Mouse (Mus musculus) intestine, embryonic 15.5 days (tissue): ENCODE measurements at regions not wholly inside any gene's neighbourhood (a gene's known extent, or its start where the extent isn't known, plus 50 kb on each side); places are given as distances from the start of the nearest gene placed in this dataset.

ENCODE experiments used
- ATAC-seq: fragments of 200-750 bp; cut with Nextera tagmentation; 2 replicates; pipeline ENCODE4 v1.8.0; 2017; ENCODE audit warnings: moderate TSS enrichment, moderate library complexity
- H3K27ac ChIP-seq: fragments of 300-500 bp; sonication (generic); 2 replicates; pipeline ENCODE4 v1.5.1; 2015; ENCODE audit warnings: mild to moderate bottlenecking, inconsistent platforms
- H3K27me3 ChIP-seq: fragments of 300-500 bp; sonication (generic); replicated peaks from 2 replicates; pipeline ENCODE4 v1.6.1; 2015; ENCODE audit warnings: inconsistent platforms
- H3K36me3 ChIP-seq: fragments of 300-500 bp; sonication (generic); 2 replicates; pipeline ENCODE4 v1.6.1; 2015; ENCODE audit warnings: inconsistent platforms
- H3K4me1 ChIP-seq: fragments of 300-500 bp; sonication (generic); replicated peaks from 2 replicates; pipeline ENCODE4 v1.6.1; 2015; ENCODE audit warnings: inconsistent platforms
- H3K4me2 ChIP-seq: fragments of 300-500 bp; sonication (generic); replicated peaks from 2 replicates; pipeline ENCODE4 v1.6.1; 2015; ENCODE audit warnings: mild to moderate bottlenecking, inconsistent platforms
- H3K4me3 ChIP-seq: fragments of 300-500 bp; sonication (generic); replicated peaks from 2 replicates; pipeline ENCODE4 v1.5.1; 2015; ENCODE audit warnings: inconsistent platforms
- H3K9ac ChIP-seq: fragments of 300-500 bp; sonication (generic); 2 replicates; pipeline ENCODE4 v1.6.1; 2015; ENCODE audit warnings: inconsistent platforms
- H3K9me3 ChIP-seq: fragments of 300-500 bp; sonication (generic); 2 replicates; pipeline ENCODE4 v1.6.1; 2016; ENCODE audit warnings: inconsistent platforms
- WGBS: fragments of 180-500 bp; shearing (Covaris S2); methylation state at CpG from one replicate; pipeline ENCODE4 v1.1.7; 2015; 5-methylcytosine and 5-hydroxymethylcytosine counted together

DNA sequence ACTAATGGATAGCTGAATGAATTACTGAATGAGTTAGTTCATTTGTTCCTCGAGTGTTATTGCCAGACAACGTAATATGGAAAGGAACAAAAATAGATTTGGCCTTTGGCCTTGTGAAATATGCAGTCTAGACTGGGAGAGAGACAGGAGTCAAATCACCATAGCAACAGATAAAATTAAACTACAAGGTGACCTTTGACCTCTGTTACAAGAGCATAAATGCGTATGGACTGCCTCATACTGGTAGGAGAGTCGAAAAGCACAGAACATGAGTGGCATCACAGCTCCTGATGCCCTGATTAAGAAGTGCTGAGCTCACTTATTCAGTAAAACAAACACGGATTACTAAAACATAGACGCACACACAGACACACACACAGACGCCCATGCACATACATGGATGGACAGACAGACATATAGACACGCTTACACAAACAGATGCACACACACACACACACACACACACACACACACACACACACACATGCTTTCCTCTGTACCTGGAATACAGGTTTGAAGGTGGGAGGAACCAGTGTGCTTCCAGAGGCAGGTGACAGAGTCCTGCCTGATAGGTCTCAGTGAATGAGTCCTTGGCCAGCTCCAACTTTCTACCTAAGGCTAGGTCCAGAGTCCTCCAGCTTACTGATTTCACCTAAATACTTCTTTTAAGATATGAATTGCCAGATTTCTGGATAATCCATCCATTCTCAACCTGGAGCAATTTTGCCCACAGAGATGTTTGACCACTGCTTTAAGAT is 72.1 kb upstream of the Myocd start:
- H3K4me1 ChIP-seq, result no peaks in the 10 kb centered on the region
- no peaks in the 10 kb centered on the region for H3K9me3 ChIP-seq
- WGBS, result 65% methylated on average over 8 of the region's 8 CpGs
- no peak overlapping the region for H3K9ac ChIP-seq
- ATAC-seq, result peak; percentile 82
- H3K4me3 ChIP-seq, result no peak overlapping the region
- no peaks in the 10 kb centered on the region for H3K36me3 ChIP-seq
- no peak overlapping the region for H3K4me2 ChIP-seq
- no peak overlapping the region for H3K27ac ChIP-seq
- no peaks in the 10 kb centered on the region for H3K27me3 ChIP-seq

DNA sequence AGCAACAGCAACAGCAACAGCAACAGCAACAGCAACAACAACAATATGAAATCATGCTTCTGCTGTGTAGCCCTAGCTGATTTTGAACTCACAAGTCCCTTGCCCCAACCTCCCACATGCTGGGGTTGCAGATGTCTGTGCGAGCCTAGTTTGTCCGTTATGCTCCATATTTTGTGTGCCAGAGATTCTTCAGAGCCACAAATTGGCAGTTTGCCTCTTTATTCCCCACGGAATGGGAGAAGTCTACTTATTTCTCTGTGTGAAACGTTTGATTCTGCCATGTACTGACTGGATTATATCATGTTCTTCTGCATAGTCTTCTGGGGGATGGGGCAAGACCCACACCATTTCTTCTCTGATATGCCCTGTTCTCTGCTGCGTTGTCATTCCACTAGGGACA is 64.5 kb upstream of the Myocd start:
- no peaks in the 10 kb centered on the region for H3K36me3 ChIP-seq
- H3K9me3 ChIP-seq, result no peaks in the 10 kb centered on the region
- 51% methylated on average over 5 of the region's 5 CpGs for WGBS
- ATAC-seq, result no peak
- H3K27me3 ChIP-seq, result no peaks in the 10 kb centered on the region
- H3K4me3 ChIP-seq, result no peak overlapping the region
- H3K4me1 ChIP-seq, result no peaks in the 10 kb centered on the region
- no peak overlapping the region for H3K27ac ChIP-seq
- no peak overlapping the region for H3K4me2 ChIP-seq
- no peak overlapping the region for H3K9ac ChIP-seq

- Histone ChIP-seq H3K4me1 (no peaks in the 10 kb centered on the region), H3K27ac (no peak overlapping the region), H3K9ac (no peak overlapping the region), H3K4me3 (no peak overlapping the region), H3K9me3 (no peaks in the 10 kb centered on the region), H3K36me3 (no peaks in the 10 kb centered on the region), H3K27me3 (no peaks in the 10 kb centered on the region), H3K4me2 (no peak overlapping the region)
- ATAC-seq, result no peak
- WGBS, result 76% methylated on average over 2 of the region's 2 CpGs
These were observed 63.3 kb upstream of the Myocd start for GRCm38 (mm10) chr11:65333101-65333500.

DNA sequence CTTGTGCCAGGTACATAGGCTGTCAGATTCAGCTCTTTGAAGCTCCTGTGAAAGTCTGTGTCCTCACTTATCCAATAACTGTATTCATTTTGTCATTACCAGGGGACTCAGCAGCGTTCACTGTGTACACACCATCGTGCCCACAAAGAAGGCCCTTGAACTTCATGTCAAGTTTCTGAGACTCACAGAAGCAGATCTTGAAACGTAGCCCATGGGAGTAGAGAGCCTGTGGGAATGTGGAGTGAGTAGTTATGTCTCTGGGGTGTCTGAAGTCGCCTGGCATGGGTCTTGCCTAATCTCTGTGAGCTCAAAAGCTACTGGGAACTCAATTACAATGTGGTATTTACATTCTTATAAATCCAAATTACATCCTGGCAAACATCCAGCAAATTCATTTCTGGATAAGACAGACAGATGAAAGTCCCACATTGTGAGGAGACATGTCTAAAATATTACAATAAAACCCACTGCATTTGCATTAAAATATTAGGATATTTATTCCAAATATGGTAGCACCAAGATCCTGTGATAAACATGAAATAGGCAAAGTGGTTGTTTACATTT is 53.2 kb upstream of the Myocd start:
- H3K27ac ChIP-seq, result no peak overlapping the region
- ATAC-seq, result no peak

More for the DNA sequence above, 53.2 kb upstream of the Myocd start:
- no peaks in the 10 kb centered on the region for H3K27me3 ChIP-seq
- no peak overlapping the region for H3K4me2 ChIP-seq
- no peaks in the 10 kb centered on the region for H3K36me3 ChIP-seq
- H3K9ac ChIP-seq, result no peak overlapping the region
- no peaks in the 10 kb centered on the region for H3K9me3 ChIP-seq
- no peak overlapping the region for H3K4me3 ChIP-seq
- 54% methylated on average over 4 of the region's 4 CpGs for WGBS
- peaks cover 4% of the 10 kb centered on the region; the same call in 1 of the 2 replicates for H3K4me1 ChIP-seq
